Mouse (Mus musculus): ENCODE measurements at regions not wholly inside any gene's neighbourhood (a gene's known extent, or its start where the extent isn't known, plus 50 kb on each side); places are given as distances from the start of the nearest gene placed in this dataset.
A peak's percentile ranks its signal among the peaks of the same experiment; 100 is the strongest.

- 36% methylated on average over 5 of the region's 5 CpGs for WGBS
- H3K4me3 ChIP-seq (ENCODE audit: low read length): no peak overlapping the region
These were observed 141.9 kb upstream of the Meis1 start for GRCm38 (mm10) chr11:19160669-19161068.

GRCm38 (mm10) chr11:19170938-19171337 is 152.2 kb upstream of the Meis1 start:
- H3K36me3 ChIP-seq (ENCODE audit: control insufficient read depth, insufficient read depth): no peaks in the 10 kb centered on the region
- no peak overlapping the region for H3K9ac ChIP-seq (ENCODE audit: low read length)
- no peak overlapping the region for H3K4me2 ChIP-seq (ENCODE audit: low read depth, low read length)
- ATAC-seq (replicated peaks; ENCODE audit: extremely low read depth, insufficient read depth, low FRiP score): no peak
- H3K9me3 ChIP-seq (replicated peaks; ENCODE audit: control insufficient read depth, low read length): no peaks in the 10 kb centered on the region
- H3K27me3 ChIP-seq (ENCODE audit: control insufficient read depth, insufficient read depth, low read length): no peaks in the 10 kb centered on the region
- WGBS: 70% methylated on average over 2 of the region's 2 CpGs
- H3K4me1 ChIP-seq (ENCODE audit: control insufficient read depth, insufficient read depth, low read length): no peaks in the 10 kb centered on the region
- no peak overlapping the region for H3K27ac ChIP-seq (ENCODE audit: low read length)
- H3K4me3 ChIP-seq (ENCODE audit: low read length): no peak overlapping the region

More at GRCm38 (mm10) chr11:19160669-19161068, 141.9 kb upstream of the Meis1 start:
- no peak overlapping the region for H3K9ac ChIP-seq (ENCODE audit: low read length)
- no peaks in the 10 kb centered on the region for H3K4me1 ChIP-seq (ENCODE audit: control insufficient read depth, insufficient read depth, low read length)
- no peaks in the 10 kb centered on the region for H3K27me3 ChIP-seq (ENCODE audit: control insufficient read depth, insufficient read depth, low read length)
- no peak for ATAC-seq (replicated peaks; ENCODE audit: extremely low read depth, insufficient read depth, low FRiP score)
- no peaks in the 10 kb centered on the region for H3K36me3 ChIP-seq (ENCODE audit: control insufficient read depth, insufficient read depth)
- H3K9me3 ChIP-seq (replicated peaks; ENCODE audit: control insufficient read depth, low read length): no peaks in the 10 kb centered on the region
- H3K27ac ChIP-seq (ENCODE audit: low read length): no peak overlapping the region
- H3K4me2 ChIP-seq (ENCODE audit: low read depth, low read length): no peak overlapping the region

DNA sequence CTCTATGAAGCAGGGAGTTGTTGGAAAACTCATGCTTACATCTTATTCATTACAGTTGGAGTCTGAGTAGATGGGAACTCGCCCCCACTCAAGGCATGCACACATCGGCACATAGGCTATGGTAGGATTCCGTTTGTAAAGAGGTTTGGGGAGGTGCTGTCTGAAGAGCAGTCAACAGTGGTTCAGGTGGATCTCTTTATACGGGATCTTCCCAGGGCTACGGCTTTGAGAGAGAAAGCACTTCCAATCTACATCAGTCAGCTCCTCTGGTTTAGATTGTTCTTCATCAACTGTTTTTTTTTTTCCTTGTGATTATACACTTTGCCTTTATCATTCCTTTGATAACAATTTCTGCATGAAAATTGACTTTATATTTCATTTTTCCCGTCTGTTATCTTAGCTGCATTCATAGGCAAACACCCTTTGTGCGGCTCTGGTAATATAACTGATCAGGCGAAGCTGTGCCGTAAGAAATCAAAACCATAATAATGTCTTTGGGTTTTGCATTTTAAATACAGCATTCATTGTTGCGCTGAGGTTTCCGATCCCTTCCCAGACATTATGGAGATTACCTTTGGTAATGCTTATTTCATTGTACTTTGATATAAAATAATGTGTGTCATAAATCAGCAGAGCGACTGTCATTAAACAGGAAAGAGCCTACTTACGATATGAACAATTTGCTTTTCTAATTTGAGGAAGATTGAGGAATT is 155.7 kb upstream of the Meis1 start:
- no peak overlapping the region for H3K9ac ChIP-seq (ENCODE audit: low read length)
- no peak overlapping the region for H3K27ac ChIP-seq (ENCODE audit: low read length)
- H3K4me2 ChIP-seq (ENCODE audit: low read depth, low read length): no peak overlapping the region
- no peaks in the 10 kb centered on the region for H3K9me3 ChIP-seq (replicated peaks; ENCODE audit: control insufficient read depth, low read length)
- 83% methylated on average over 13 of the region's 13 CpGs for WGBS
- H3K4me3 ChIP-seq (ENCODE audit: low read length): no peak overlapping the region
- H3K4me1 ChIP-seq (ENCODE audit: control insufficient read depth, insufficient read depth, low read length): no peaks in the 10 kb centered on the region
- H3K36me3 ChIP-seq (ENCODE audit: control insufficient read depth, insufficient read depth): no peaks in the 10 kb centered on the region
- no peak for ATAC-seq (replicated peaks; ENCODE audit: extremely low read depth, insufficient read depth, low FRiP score)
- H3K27me3 ChIP-seq (ENCODE audit: control insufficient read depth, insufficient read depth, low read length): no peaks in the 10 kb centered on the region

GRCm38 (mm10) chr11:19179290-19179689 is 160.5 kb upstream of the Meis1 start:
- WGBS: 85% methylated on average over 1 of the region's 1 CpGs
- Histone ChIP-seq H3K27me3 (ENCODE audit: control insufficient read depth, insufficient read depth, low read length) (no peaks in the 10 kb centered on the region), H3K4me2 (ENCODE audit: low read depth, low read length) (no peak overlapping the region), H3K4me3 (ENCODE audit: low read length) (no peak overlapping the region), H3K4me1 (ENCODE audit: control insufficient read depth, insufficient read depth, low read length) (no peaks in the 10 kb centered on the region), H3K27ac (ENCODE audit: low read length) (no peak overlapping the region), H3K9me3 (replicated peaks; ENCODE audit: control insufficient read depth, low read length) (no peaks in the 10 kb centered on the region), H3K9ac (ENCODE audit: low read length) (no peak overlapping the region), H3K36me3 (ENCODE audit: control insufficient read depth, insufficient read depth) (no peaks in the 10 kb centered on the region)
- ATAC-seq (replicated peaks; ENCODE audit: extremely low read depth, insufficient read depth, low FRiP score): no peak

DNA sequence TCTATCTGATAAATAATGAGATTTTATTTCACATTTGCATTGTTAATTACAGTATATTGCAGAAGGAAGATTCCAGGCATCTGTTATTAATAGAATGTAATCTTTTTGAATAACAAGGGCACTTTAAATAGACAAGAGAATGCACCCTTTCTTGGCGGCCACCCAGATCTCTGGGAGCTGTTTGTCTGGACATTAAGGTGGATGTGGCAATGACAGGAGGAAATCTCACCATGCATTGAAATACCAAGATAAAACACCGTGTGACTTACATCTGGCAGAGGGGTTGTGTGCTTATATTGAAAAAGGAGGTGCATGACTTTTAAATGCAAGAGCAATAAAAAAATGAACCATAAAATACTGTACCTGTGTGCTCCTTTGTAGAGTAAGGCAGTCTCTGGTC is 171.0 kb upstream of the Meis1 start:
- ATAC-seq (replicated peaks; ENCODE audit: extremely low read depth, insufficient read depth, low FRiP score): peak; percentile 50; the same call in 1 of the 2 replicates
- no peak overlapping the region for H3K9ac ChIP-seq (ENCODE audit: low read length)
- H3K4me1 ChIP-seq (ENCODE audit: control insufficient read depth, insufficient read depth, low read length): peaks cover 21% of the 10 kb centered on the region
- H3K4me3 ChIP-seq (ENCODE audit: low read length): no peak overlapping the region
- no peak overlapping the region for H3K4me2 ChIP-seq (ENCODE audit: low read depth, low read length)
- no peaks in the 10 kb centered on the region for H3K9me3 ChIP-seq (replicated peaks; ENCODE audit: control insufficient read depth, low read length)
- H3K36me3 ChIP-seq (ENCODE audit: control insufficient read depth, insufficient read depth): no peaks in the 10 kb centered on the region
- H3K27me3 ChIP-seq (ENCODE audit: control insufficient read depth, insufficient read depth, low read length): no peaks in the 10 kb centered on the region
- WGBS: 14% methylated on average over 2 of the region's 2 CpGs
- H3K27ac ChIP-seq (ENCODE audit: low read length): peak overlapping the region; percentile 52

- no peak for ATAC-seq (replicated peaks; ENCODE audit: extremely low read depth, insufficient read depth, low FRiP score)
- Histone ChIP-seq H3K27me3 (ENCODE audit: control insufficient read depth, insufficient read depth, low read length) (no peaks in the 10 kb centered on the region), H3K4me3 (ENCODE audit: low read length) (no peak overlapping the region), H3K36me3 (ENCODE audit: control insufficient read depth, insufficient read depth) (no peaks in the 10 kb centered on the region), H3K4me2 (ENCODE audit: low read depth, low read length) (no peak overlapping the region), H3K9me3 (replicated peaks; ENCODE audit: control insufficient read depth, low read length) (no peaks in the 10 kb centered on the region), H3K27ac (ENCODE audit: low read length) (no peak overlapping the region), H3K4me1 (ENCODE audit: control insufficient read depth, insufficient read depth, low read length) (peaks cover 22% of the 10 kb centered on the region), H3K9ac (ENCODE audit: low read length) (no peak overlapping the region)
- 31% methylated on average over 1 of the region's 1 CpGs for WGBS
These were observed 175.7 kb upstream of the Meis1 start for GRCm38 (mm10) chr11:19194464-19194863.

GRCm38 (mm10) chr11:19197790-19198189 is 179.0 kb upstream of the Meis1 start:
- Histone ChIP-seq H3K36me3 (ENCODE audit: control insufficient read depth, insufficient read depth) (no peaks in the 10 kb centered on the region), H3K4me2 (ENCODE audit: low read depth, low read length) (no peak overlapping the region), H3K4me3 (ENCODE audit: low read length) (no peak overlapping the region), H3K27ac (ENCODE audit: low read length) (no peak overlapping the region), H3K27me3 (ENCODE audit: control insufficient read depth, insufficient read depth, low read length) (no peaks in the 10 kb centered on the region), H3K4me1 (ENCODE audit: control insufficient read depth, insufficient read depth, low read length) (peaks cover 16% of the 10 kb centered on the region), H3K9me3 (replicated peaks; ENCODE audit: control insufficient read depth, low read length) (no peaks in the 10 kb centered on the region), H3K9ac (ENCODE audit: low read length) (no peak overlapping the region)
- ATAC-seq (replicated peaks; ENCODE audit: extremely low read depth, insufficient read depth, low FRiP score): no peak
- WGBS: 84% methylated on average over 1 of the region's 1 CpGs

DNA sequence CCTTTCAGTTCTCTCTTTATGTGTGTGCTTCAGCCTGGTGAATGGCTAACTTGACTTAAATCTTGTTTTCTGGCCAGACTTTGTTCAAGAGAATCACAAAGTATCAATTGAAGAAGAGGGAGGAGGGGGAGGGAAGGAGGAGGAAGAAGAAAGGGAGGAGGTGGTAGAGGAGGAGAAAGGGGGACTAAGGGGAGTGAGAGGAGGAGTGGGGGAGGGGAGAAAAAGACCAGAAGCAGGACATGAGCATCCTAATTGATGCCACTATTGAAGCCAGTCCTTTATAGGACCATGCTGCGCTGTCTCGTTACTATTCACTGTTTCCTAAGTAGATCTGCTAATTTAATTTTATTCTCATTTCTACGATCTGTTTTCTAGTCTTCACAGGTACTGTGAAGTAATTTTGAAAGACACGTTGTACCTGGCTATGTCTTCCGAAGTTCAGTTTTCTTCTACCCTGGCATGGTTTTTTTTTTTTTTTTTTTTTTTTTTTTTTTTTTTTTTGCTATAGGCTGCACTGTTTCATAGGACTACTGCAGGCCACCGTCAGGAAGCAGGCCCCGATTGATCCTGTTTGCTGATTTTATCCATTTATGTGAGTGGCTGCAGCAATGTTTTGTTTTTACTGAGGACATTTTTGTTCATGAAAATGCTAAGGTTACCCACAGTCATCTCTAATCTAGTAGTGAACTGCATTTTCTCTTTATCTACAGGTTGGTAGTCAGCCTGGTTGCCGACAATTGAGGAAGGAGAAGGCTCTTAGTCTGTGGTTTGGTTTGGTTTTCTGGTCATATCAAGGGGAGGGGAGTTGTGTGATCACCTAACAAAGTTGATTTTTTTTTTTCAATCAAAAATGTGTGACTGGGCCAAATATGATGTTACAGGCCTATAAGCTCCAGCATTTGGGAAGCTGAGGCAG is 184.1 kb upstream of the Meis1 start:
- no peaks in the 10 kb centered on the region for H3K36me3 ChIP-seq (ENCODE audit: control insufficient read depth, insufficient read depth)
- no peak overlapping the region for H3K4me2 ChIP-seq (ENCODE audit: low read depth, low read length)
- WGBS: 80% methylated on average over 8 of the region's 8 CpGs
- H3K9me3 ChIP-seq (replicated peaks; ENCODE audit: control insufficient read depth, low read length): no peaks in the 10 kb centered on the region
- no peaks in the 10 kb centered on the region for H3K27me3 ChIP-seq (ENCODE audit: control insufficient read depth, insufficient read depth, low read length)
- peaks cover 5% of the 10 kb centered on the region; the same call in 1 of the 2 replicates for H3K4me1 ChIP-seq (ENCODE audit: control insufficient read depth, insufficient read depth, low read length)
- H3K27ac ChIP-seq (ENCODE audit: low read length): 0 out of 2 replicates have a peak overlapping the region, but pooled peaks have one; percentile 3
- ATAC-seq (replicated peaks; ENCODE audit: extremely low read depth, insufficient read depth, low FRiP score): no peak
- no peak overlapping the region for H3K9ac ChIP-seq (ENCODE audit: low read length)
- H3K4me3 ChIP-seq (ENCODE audit: low read length): no peak overlapping the region

DNA sequence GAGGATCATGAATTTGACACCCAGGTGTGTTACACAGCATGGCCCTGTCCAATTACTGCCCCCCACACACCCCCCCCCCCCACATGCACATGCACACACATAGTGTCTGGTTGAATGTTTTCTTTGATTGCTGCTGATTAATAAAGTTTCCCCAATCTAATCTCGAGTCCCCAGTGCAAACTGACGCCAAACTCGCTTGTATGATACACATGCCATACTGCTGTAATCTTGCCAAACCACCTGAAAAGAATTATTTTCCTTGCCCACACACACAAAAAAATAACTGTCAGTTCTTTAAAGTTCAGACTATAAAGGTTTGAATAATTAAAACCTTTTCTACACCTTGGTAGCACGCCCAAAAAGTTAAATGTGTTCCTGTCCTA is 184.7 kb upstream of the Meis1 start:
- H3K4me3 ChIP-seq (ENCODE audit: low read length): no peak overlapping the region
- no peak overlapping the region for H3K27ac ChIP-seq (ENCODE audit: low read length)
- no peaks in the 10 kb centered on the region for H3K9me3 ChIP-seq (replicated peaks; ENCODE audit: control insufficient read depth, low read length)
- no peaks in the 10 kb centered on the region for H3K27me3 ChIP-seq (ENCODE audit: control insufficient read depth, insufficient read depth, low read length)
- no peak for ATAC-seq (replicated peaks; ENCODE audit: extremely low read depth, insufficient read depth, low FRiP score)
- H3K36me3 ChIP-seq (ENCODE audit: control insufficient read depth, insufficient read depth): no peaks in the 10 kb centered on the region
- peaks cover 5% of the 10 kb centered on the region; the same call in 1 of the 2 replicates for H3K4me1 ChIP-seq (ENCODE audit: control insufficient read depth, insufficient read depth, low read length)
- 64% methylated on average over 4 of the region's 4 CpGs for WGBS
- H3K4me2 ChIP-seq (ENCODE audit: low read depth, low read length): no peak overlapping the region
- H3K9ac ChIP-seq (ENCODE audit: low read length): no peak overlapping the region
